In genomic region chr14:121878176-121878858, GRCm38 (mm10) we compare ENCODE assay signal across 8 mouse cellular contexts. TPM values are rescaled to one million over a fixed set of nuclear protein-coding genes. Genes with fewer than 3 reads are reported as not detected.
DNase-seq lines count a peak whose midpoint lies in the region; ATAC-seq lines count a peak whose summit lies in the region.

Ubac2 (plus strand) TSS chr14:121878620.

- peak; percentile 92 for ATAC-seq in megakaryocyte progenitor cell, adult 5-6 weeks (replicated peaks; ENCODE audit: poor library complexity)

- peak; percentile 99 for DNase-seq in adipocyte (ENCODE audit: low spot score)
- DNase-seq in embryo, embryonic 10 days (ENCODE audit: low spot score), result peak; percentile 98
- peak; percentile 99 for DNase-seq in gastrocnemius, postnatal 10 days
- DNase-seq in induced T-regulatory cell, adult 2 months (ENCODE audit: low read depth), result peak; percentile 99
- peak; percentile 96 to 98 for DNase-seq in left cerebral cortex, adult 9 months (ENCODE audit: low spot score in 2 of 2)
- DNase-seq in right cerebral cortex, postnatal 14 days, result peak; percentile 99
- peak; percentile 96 to 98 for DNase-seq in urinary bladder, postnatal 36 days (ENCODE audit: low spot score in 2 of 2)

RNA-seq across cellular contexts. Expression of gene Ubac2, which starts in this region (rescaled TPM):
- total RNA-seq in gastrocnemius, postnatal 10 days (2021), result 10 to 100 TPM; 23.1 to 23.7 TPM
- total RNA-seq in megakaryocyte progenitor cell, adult 5-6 weeks (2015), result 31.1 and 33.5 TPM in 2 replicates
- total RNA-seq in megakaryocyte progenitor cell, adult 5-6 weeks (2017), result 19.0 and 25.2 TPM in 2 replicates

Comparison
In these comparisons a context has a peak if more than half of its experiments do, and no peak if none do; other contexts are left out.
1. Peak in every context shown above with its lines: DNase-seq and ATAC-seq.